Mouse (Mus musculus): ENCODE data around the gene Lrrfip2. TPM values are rescaled to one million over a fixed set of nuclear protein-coding genes. Genes with fewer than 3 reads are reported as not detected.

Gene Lrrfip2
- polyA plus RNA-seq, 1 experiment from 2014 or later: 42.1 TPM

- 58% methylated on average over 4 of the region's 4 CpGs for WGBS
- Histone ChIP-seq H3K36me3 (ENCODE audit: control insufficient read depth, insufficient read depth, low read length) (no peaks in the 10 kb centered on the region), H3K4me1 (replicated peaks; ENCODE audit: control insufficient read depth, insufficient read depth, low read length) (peaks cover 5% of the 10 kb centered on the region; the same call in 1 of the 2 replicates), H3K9ac (ENCODE audit: low read length) (no peak overlapping the region), H3K4me3 (ENCODE audit: low read length) (no peak overlapping the region), H3K4me2 (ENCODE audit: low read depth, low read length) (no peak overlapping the region), H3K27ac (ENCODE audit: low read length) (no peak overlapping the region), H3K27me3 (ENCODE audit: control insufficient read depth, insufficient read depth, low read depth, low read length) (no peaks in the 10 kb centered on the region), H3K9me3 (ENCODE audit: control insufficient read depth, low read length) (no peaks in the 10 kb centered on the region)
- ATAC-seq (ENCODE audit: low read depth): no peak
Measured at GRCm38 (mm10) chr9:111124440-111124839, 7.0 kb downstream of the Lrrfip2 start.

DNA sequence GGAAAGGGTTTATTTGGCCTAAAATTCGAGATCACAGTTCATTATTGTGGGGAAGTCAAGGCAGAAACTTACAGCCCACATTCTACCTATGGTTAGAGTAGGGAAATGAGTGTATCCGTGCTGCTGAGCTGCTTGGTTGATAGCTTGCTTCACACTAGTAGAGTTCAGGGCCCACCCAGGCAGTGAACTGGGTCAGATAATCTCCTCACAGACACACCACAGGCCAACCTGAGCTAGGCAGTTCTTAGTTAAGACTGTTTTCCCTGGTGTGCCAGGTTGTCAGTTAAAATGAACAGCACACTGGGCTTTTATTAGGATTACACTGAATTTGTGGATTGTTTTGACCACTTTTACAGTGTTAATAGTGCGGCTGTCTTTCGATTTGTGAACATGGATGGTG is 9.3 kb downstream of the Lrrfip2 start:
- Histone ChIP-seq H3K9ac (ENCODE audit: low read length) (no peak overlapping the region), H3K27ac (ENCODE audit: low read length) (no peak overlapping the region), H3K9me3 (ENCODE audit: control insufficient read depth, low read length) (no peaks in the 10 kb centered on the region)

DNA sequence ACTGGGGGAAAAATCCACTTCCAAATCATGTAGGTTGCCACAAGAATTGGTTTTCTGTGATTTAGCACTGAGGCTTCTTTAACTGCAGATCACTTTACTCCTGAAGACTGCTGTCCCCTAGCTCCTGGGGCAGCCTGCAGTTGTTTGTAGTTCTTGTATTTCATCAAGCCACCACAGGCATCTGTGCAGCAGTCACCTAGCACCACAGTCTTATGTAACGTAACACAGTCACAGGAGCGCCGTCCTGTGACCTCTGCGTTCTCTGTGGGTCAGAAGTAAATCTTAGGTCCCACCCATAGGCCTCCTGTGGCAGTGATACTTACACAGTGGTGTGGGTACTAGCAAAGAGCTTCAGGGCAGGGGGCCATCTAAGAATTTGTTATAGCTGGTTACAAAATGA is 10.4 kb downstream of the Lrrfip2 start:
- Histone ChIP-seq H3K36me3 (ENCODE audit: control insufficient read depth, insufficient read depth, low read length) (no peaks in the 10 kb centered on the region), H3K9ac (ENCODE audit: low read length) (no peak overlapping the region), H3K27ac (ENCODE audit: low read length) (no peak overlapping the region), H3K4me2 (ENCODE audit: low read depth, low read length) (no peak overlapping the region), H3K4me1 (replicated peaks; ENCODE audit: control insufficient read depth, insufficient read depth, low read length) (peaks cover 3% of the 10 kb centered on the region; the same call in 1 of the 2 replicates), H3K4me3 (ENCODE audit: low read length) (no peak overlapping the region), H3K9me3 (ENCODE audit: control insufficient read depth, low read length) (no peaks in the 10 kb centered on the region), H3K27me3 (ENCODE audit: control insufficient read depth, insufficient read depth, low read depth, low read length) (no peaks in the 10 kb centered on the region)
- WGBS: 64% methylated on average over 4 of the region's 4 CpGs
- ATAC-seq (ENCODE audit: low read depth): no peak

More for the DNA sequence above, 9.3 kb downstream of the Lrrfip2 start:
- Histone ChIP-seq H3K27me3 (ENCODE audit: control insufficient read depth, insufficient read depth, low read depth, low read length) (no peaks in the 10 kb centered on the region), H3K36me3 (ENCODE audit: control insufficient read depth, insufficient read depth, low read length) (no peaks in the 10 kb centered on the region), H3K4me2 (ENCODE audit: low read depth, low read length) (no peak overlapping the region), H3K4me3 (ENCODE audit: low read length) (no peak overlapping the region), H3K4me1 (replicated peaks; ENCODE audit: control insufficient read depth, insufficient read depth, low read length) (peaks cover 6% of the 10 kb centered on the region; the same call in 1 of the 2 replicates)
- ATAC-seq (ENCODE audit: low read depth): no peak
- 73% methylated on average over 4 of the region's 4 CpGs for WGBS

- Histone ChIP-seq H3K4me1 (replicated peaks; ENCODE audit: control insufficient read depth, insufficient read depth, low read length) (0 out of 2 replicates have a peak, but pooled peaks cover 3% of the 10 kb centered on the region), H3K9me3 (ENCODE audit: control insufficient read depth, low read length) (no peaks in the 10 kb centered on the region), H3K27me3 (ENCODE audit: control insufficient read depth, insufficient read depth, low read depth, low read length) (no peaks in the 10 kb centered on the region), H3K27ac (ENCODE audit: low read length) (no peak overlapping the region), H3K36me3 (ENCODE audit: control insufficient read depth, insufficient read depth, low read length) (no peaks in the 10 kb centered on the region), H3K9ac (ENCODE audit: low read length) (no peak overlapping the region), H3K4me3 (ENCODE audit: low read length) (no peak overlapping the region), H3K4me2 (ENCODE audit: low read depth, low read length) (no peak overlapping the region)
- ATAC-seq (ENCODE audit: low read depth): no peak
- WGBS: 63% methylated on average over 2 of the region's 2 CpGs
Measured at GRCm38 (mm10) chr9:111130126-111130525, 12.7 kb downstream of the Lrrfip2 start.

GRCm38 (mm10) chr9:111138161-111138560 is 20.8 kb downstream of the Lrrfip2 start:
- WGBS: 90% methylated on average over 9 of the region's 9 CpGs
- Histone ChIP-seq H3K9me3 (ENCODE audit: control insufficient read depth, low read length) (no peaks in the 10 kb centered on the region), H3K27me3 (ENCODE audit: control insufficient read depth, insufficient read depth, low read depth, low read length) (no peaks in the 10 kb centered on the region), H3K36me3 (ENCODE audit: control insufficient read depth, insufficient read depth, low read length) (no peaks in the 10 kb centered on the region), H3K4me2 (ENCODE audit: low read depth, low read length) (no peak overlapping the region), H3K4me3 (ENCODE audit: low read length) (no peak overlapping the region), H3K27ac (ENCODE audit: low read length) (no peak overlapping the region), H3K9ac (ENCODE audit: low read length) (no peak overlapping the region), H3K4me1 (replicated peaks; ENCODE audit: control insufficient read depth, insufficient read depth, low read length) (no peaks in the 10 kb centered on the region; the same call in 1 of the 2 replicates)
- ATAC-seq (ENCODE audit: low read depth): no peak

- WGBS: 94% methylated on average over 6 of the region's 6 CpGs
- peaks cover 2% of the 10 kb centered on the region for H3K4me1 ChIP-seq (replicated peaks; ENCODE audit: control insufficient read depth, insufficient read depth, low read length)
- H3K9me3 ChIP-seq (ENCODE audit: control insufficient read depth, low read length): no peaks in the 10 kb centered on the region
- H3K4me3 ChIP-seq (ENCODE audit: low read length): no peak overlapping the region
- no peaks in the 10 kb centered on the region for H3K27me3 ChIP-seq (ENCODE audit: control insufficient read depth, insufficient read depth, low read depth, low read length)
- H3K27ac ChIP-seq (ENCODE audit: low read length): no peak overlapping the region
- H3K9ac ChIP-seq (ENCODE audit: low read length): no peak overlapping the region
- ATAC-seq (ENCODE audit: low read depth): no peak
- no peak overlapping the region for H3K4me2 ChIP-seq (ENCODE audit: low read depth, low read length)
- H3K36me3 ChIP-seq (ENCODE audit: control insufficient read depth, insufficient read depth, low read length): no peaks in the 10 kb centered on the region
Measured at GRCm38 (mm10) chr9:111142721-111143120, 25.3 kb downstream of the Lrrfip2 start.

DNA sequence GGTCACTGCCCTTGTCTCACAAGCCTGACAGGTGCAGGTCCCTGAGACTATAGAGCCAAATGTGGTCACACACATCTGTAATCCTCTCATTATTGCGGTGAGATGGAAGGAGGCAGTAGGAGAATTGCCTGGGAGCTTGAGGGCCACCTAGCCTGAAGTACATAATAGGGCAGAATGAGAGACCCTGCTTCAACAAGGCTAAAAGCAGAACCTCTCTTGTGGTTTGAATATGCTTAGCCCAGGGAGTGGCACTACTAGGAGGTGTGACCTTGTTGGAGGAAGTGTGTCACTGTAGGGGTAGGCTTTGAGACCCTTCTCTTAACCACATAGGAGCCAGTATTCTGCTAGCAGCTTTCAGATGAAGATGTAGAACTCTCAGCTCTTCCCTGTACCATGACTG is 26.0 kb downstream of the Lrrfip2 start:
- Histone ChIP-seq H3K4me1 (replicated peaks; ENCODE audit: control insufficient read depth, insufficient read depth, low read length) (peaks cover 3% of the 10 kb centered on the region), H3K9me3 (ENCODE audit: control insufficient read depth, low read length) (no peaks in the 10 kb centered on the region), H3K27me3 (ENCODE audit: control insufficient read depth, insufficient read depth, low read depth, low read length) (no peaks in the 10 kb centered on the region), H3K36me3 (ENCODE audit: control insufficient read depth, insufficient read depth, low read length) (no peaks in the 10 kb centered on the region), H3K27ac (ENCODE audit: low read length) (no peak overlapping the region), H3K9ac (ENCODE audit: low read length) (no peak overlapping the region), H3K4me3 (ENCODE audit: low read length) (no peak overlapping the region), H3K4me2 (ENCODE audit: low read depth, low read length) (no peak overlapping the region)
- WGBS: 96% methylated on average over 1 of the region's 1 CpGs
- no peak for ATAC-seq (ENCODE audit: low read depth)

GRCm38 (mm10) chr9:111144711-111145110 is 27.3 kb downstream of the Lrrfip2 start:
- Histone ChIP-seq H3K27ac (ENCODE audit: low read length) (no peak overlapping the region), H3K4me1 (replicated peaks; ENCODE audit: control insufficient read depth, insufficient read depth, low read length) (peaks cover 17% of the 10 kb centered on the region), H3K36me3 (ENCODE audit: control insufficient read depth, insufficient read depth, low read length) (no peaks in the 10 kb centered on the region), H3K9me3 (ENCODE audit: control insufficient read depth, low read length) (no peaks in the 10 kb centered on the region), H3K27me3 (ENCODE audit: control insufficient read depth, insufficient read depth, low read depth, low read length) (no peaks in the 10 kb centered on the region), H3K9ac (ENCODE audit: low read length) (no peak overlapping the region), H3K4me2 (ENCODE audit: low read depth, low read length) (no peak overlapping the region), H3K4me3 (ENCODE audit: low read length) (no peak overlapping the region)
- WGBS: 69% methylated on average over 1 of the region's 1 CpGs
- ATAC-seq (ENCODE audit: low read depth): no peak

- no peak overlapping the region for H3K9ac ChIP-seq (ENCODE audit: low read length)
- no peak for ATAC-seq (ENCODE audit: low read depth)
- no peak overlapping the region for H3K4me2 ChIP-seq (ENCODE audit: low read depth, low read length)
Measured at GRCm38 (mm10) chr9:111145497-111146190, 28.3 kb downstream of the Lrrfip2 start.

More at GRCm38 (mm10) chr9:111145497-111146190, 28.3 kb downstream of the Lrrfip2 start:
- no peaks in the 10 kb centered on the region for H3K36me3 ChIP-seq (ENCODE audit: control insufficient read depth, insufficient read depth, low read length)
- no peaks in the 10 kb centered on the region for H3K27me3 ChIP-seq (ENCODE audit: control insufficient read depth, insufficient read depth, low read depth, low read length)
- WGBS: 76% methylated on average over 3 of the region's 3 CpGs
- H3K4me1 ChIP-seq (replicated peaks; ENCODE audit: control insufficient read depth, insufficient read depth, low read length): peaks cover 24% of the 10 kb centered on the region
- no peak overlapping the region for H3K4me3 ChIP-seq (ENCODE audit: low read length)
- no peaks in the 10 kb centered on the region for H3K9me3 ChIP-seq (ENCODE audit: control insufficient read depth, low read length)
- no peak overlapping the region for H3K27ac ChIP-seq (ENCODE audit: low read length)
